Mouse (Mus musculus) adrenal gland, postnatal 25 days (tissue): Measurements from ENCODE around the gene Rnf150. TPM values are rescaled to one million over a fixed set of nuclear protein-coding genes. Genes with fewer than 3 reads are reported as not detected.
A peak's percentile ranks its signal among the peaks of the same experiment; 100 is the strongest.

Experiments used
- DNase-seq: peaks from one replicate; pipeline ENCODE4 v3.0.0; 2021; ENCODE audit warnings: mixed read lengths
- long read RNA-seq: library from polyadenylated mRNA; stranded (forward); transcript quantifications from one replicate; pipeline ENCODE4 v2.0.0, GENCODE M21; 2021
- total RNA-seq: library from RNA; stranded (reverse); gene quantifications from 2 replicates; pipeline ENCODE4 v1.2.3, GENCODE M21; 2021

Rnf150 gene
- total RNA-seq: 14.4 and 16.6 TPM in 2 replicates
- long read RNA-seq, full-length matches to known transcripts: 1 of 1 reads
- long read RNA-seq, partial matches to known transcripts: 0 of 1 reads
- long read RNA-seq, other reads (novel, unspliced or antisense): 0 of 1 reads

DNA sequence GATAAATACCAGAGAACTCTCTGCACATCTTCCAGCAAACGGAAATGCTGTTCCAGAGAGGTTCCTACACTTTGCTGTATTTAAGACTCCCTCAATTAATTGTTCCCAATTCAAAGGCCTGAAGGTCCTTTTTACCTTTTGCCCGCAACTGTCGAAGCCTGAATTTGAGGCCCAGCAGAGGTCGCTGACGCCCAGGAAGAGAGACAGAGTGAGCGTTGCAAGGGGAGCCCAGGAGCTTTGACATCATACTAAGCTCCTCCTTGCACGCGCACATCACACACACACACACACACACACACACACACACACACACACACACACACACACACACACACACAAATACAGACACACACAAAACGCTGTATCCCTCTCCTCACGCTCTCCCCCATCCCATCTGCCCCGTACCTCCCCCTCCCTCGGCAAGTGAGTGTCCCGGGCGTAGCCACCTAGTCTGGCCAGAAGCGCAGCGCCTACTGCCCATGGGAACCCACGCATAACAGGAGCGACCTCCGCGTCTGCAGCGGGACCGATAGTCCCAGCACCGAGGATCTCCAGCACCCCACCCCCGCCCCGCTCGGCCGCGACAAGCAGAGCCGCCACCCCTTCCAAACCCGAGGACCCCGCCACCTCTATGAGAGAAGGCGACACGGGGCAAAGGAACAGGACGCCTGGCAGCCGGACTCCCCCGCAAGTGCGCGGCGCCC is at the start of gene Rnf150:
Gene Rnf150 (plus strand): TSS at position 316 of the 704 bp plus-strand sequence.
- peak; percentile 82 for DNase-seq

DNA sequence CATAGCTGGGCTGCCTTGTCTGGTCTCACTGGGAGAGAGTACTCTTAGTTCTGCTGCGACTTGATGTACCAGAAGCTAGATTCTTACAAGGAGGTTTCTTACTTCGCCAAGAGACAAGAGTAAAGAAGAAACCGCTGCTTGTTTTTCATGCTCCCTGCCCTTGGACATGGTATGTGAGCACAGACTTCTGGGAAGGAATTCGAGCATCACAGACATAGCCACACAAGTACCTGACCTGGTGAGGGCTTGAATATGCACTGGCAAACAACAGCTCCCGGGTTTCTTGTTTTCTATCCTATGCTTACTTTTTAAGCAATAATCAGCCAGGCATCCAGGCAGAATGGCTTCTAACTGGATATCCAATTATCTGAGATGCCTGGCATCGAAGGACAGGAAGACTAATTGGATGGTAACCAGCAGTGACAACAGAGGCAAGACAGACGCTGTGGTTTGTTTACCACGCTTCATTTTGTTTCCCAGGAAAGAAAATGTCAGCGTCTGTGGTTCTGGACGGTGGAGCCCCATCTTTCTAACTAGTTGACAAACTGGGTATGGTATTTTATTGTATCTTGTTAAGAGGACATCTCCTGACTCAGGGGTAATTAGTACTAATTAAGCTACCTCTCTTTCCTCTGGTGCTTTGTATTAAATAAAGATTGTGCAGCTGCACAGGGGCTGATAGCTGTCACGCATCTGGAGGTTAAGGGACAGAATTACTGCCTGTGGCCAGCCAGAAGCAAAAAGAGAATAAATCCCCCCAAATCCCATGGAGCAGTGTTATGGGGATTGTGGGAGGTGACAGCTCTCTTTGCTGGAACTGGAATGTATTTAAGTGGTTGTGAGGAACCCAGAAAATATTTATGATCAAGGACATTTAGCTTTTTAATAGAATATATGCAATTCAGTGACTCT is 36.8 kb upstream of the Rnf150 start:
- DNase-seq: no peak

DNA sequence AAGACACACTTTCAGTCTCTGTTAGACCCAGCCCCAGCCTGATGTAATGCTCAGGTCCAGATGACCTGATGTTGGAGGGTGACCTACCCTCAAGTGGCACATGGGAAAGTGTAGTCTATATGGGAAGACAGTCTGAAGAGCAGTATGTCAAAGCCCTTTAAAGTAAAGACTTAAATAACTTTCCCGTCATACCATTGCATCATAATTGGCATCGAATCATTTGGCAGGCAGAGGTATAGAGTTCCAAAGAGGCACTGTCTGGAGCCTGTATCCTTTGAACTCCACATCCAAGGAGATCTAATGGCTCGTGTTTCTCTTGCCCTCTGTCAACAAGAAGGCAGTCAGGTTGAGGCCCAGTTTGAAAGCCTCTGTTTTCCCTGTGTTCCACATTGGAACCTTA is 22.7 kb upstream of the Rnf150 start:
- no peak for DNase-seq

DNA sequence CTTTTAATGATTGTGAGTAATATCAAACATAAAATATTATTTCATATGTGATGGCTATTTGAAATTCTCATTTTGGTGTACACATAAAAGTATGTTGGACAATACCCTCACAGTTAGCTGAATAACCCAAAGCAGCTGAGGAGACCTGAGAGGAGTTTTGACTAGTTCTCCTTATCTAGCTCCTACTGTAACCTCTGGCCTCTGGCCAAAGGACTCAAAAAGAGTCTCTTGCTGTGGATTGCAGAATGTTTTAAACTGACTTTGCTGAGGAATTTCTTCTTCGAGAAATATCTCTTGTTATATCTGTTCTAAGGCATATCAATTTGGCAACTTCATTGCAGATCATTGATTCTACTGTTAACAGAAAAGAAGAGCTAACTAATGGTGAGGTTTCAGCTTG is 22.2 kb upstream of the Rnf150 start:
- no peak for DNase-seq

DNA sequence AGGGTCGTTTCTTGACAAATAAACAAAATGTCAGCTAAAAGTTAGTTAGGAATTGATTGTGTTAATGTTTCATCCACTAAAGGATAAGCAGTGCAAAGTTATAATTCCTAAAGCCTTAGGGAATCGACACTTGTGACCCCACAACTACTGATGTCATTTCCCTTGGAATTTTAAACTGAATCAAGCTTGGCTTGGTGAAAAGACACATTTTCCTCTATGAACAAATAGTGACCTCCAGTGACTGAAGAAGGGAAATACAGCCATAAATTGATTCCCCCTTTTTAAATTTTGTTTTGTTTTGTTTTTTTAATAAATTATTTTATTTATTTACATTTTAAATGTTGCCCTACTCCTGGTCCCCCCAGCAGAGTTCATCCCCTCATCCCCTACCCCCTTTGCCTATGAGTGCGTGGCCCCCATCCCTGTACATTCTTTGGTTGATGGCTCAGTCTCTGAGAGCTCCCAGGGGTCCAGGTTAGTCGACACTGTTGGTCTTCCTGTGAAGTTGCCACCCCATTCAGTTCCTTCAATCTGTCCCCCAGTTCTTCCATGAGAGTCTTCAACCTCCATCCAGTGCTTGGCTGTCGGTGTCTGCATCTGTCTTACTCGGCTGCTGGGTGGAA is 21.5 kb upstream of the Rnf150 start:
- DNase-seq: no peak

DNA sequence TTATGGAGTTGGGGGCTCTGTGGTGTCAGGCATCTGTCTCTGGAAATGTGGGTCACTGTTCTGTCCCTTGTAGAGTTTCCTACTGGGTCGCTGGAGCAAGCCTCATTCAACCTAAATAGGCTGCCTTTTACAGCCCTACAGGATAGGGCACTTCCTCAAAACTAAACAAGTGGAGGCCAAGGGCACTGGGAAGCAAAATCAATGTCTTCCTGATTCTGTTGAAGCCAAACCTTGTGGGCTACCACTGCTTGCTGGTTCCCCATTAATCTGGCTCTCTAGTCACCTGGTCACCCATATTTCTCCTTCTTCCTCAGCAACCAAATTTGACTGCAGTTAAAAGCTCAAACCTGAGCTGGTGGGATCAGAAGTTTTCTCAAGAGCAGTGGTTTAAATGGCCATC is 19.5 kb upstream of the Rnf150 start:
- DNase-seq: no peak

DNA sequence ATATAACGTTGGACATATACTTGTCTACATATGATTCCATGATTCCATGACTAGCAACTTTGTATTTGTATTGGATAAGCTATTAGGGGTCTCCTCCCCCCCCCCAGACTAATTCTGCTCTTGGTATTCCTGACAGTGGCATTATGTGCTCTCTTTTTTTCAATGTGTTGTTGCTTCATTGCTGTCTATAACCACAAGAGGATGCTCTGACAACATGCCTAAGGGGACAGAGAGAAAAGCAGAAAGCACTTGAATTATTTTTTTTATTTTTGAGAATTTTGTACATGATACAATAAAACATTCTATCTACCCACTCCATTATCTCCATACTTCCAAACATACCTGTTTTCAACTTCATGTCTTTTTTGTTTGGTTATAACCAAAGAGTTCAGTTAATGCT is 18.7 kb upstream of the Rnf150 start:
- no peak for DNase-seq

DNA sequence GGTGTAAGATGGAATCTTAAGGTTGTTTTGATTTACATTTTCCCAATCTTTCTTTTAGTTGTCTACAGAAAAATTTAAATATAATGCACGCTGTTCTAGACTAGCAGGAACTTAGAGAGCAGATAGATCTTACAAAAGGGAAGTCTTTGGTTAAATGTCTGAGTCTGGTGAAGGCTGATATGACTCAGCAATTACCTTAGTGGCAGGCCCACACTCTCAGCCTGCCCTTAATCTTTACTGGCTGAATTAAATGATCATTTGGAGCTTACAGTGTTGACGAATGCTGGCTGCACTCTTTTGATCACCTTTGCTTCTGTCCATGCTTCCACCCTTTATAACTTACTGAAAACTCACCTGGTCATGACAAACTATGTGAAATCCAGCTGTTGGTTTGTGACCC is 17.1 kb upstream of the Rnf150 start:
- no peak for DNase-seq

DNA sequence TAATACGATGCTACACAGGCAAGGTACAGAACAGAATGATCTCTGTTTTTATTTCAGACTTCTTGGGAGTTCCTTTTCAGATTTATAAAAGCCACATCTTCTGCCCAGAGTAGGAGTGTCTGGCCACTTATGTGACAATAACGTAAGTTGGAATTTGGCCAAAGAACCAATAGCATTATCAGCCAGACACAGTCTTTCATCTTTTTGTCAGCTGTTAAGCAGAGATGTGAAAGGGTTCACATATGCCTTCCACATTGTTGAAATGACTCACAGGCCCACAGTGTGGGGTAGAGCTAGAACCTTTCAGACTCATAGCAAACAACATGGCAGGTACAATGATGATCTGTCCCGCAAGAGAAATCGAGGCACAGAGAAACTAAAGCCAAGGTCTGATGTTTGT is 16.4 kb upstream of the Rnf150 start:
- DNase-seq: no peak

DNA sequence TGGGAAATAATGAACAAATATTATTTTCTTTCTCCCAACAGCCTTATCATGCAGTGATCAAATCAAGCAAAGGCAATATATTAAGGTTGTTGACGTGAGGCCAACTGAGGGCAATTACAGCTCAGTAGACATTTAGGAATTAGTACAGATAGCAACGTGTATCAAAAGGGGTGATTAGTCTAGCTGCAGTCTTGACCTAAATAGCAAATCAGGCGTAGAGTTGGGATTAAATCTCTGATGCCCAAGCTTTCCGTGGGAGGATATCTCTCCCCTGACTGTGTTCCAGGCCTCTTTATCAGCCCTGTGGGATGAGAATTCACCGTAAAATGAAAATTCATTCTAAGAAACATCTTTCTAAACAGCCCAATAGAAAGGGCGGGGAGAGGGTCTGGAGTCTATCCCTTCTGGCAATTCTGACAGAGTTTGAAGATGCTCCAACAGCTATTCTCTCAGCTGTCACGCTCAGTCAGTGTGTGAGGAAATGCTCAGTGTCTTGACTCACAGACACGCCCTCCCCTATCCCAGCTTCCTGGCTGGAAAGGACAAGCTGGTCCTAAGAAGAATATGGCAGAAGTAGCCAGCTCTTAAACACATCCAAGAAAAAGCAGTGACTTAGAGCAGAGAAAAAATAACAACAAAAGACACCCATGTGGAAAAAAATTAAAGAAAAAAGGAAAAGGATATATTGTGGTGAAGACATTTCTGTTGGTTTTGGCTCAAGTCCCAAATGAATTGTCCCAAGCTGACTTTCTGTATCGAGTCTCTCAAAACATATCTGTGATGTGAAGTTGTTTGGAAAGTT is 4.4 kb upstream of the Rnf150 start:
- no peak for DNase-seq

DNA sequence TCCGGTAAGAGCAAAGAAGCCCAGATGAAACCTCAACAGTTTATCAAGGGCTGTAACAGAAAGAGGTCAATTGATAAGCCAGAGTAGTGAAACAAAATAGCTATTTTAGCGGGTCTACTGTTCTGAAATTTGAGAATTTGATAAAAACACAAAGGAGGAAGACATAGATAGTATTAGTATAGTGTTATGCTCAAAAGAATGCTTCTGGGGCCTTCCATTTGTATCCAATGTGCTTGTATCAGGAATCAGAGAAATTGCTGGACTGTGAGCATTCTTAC is 3.9 kb upstream of the Rnf150 start:
- DNase-seq: no peak

DNA sequence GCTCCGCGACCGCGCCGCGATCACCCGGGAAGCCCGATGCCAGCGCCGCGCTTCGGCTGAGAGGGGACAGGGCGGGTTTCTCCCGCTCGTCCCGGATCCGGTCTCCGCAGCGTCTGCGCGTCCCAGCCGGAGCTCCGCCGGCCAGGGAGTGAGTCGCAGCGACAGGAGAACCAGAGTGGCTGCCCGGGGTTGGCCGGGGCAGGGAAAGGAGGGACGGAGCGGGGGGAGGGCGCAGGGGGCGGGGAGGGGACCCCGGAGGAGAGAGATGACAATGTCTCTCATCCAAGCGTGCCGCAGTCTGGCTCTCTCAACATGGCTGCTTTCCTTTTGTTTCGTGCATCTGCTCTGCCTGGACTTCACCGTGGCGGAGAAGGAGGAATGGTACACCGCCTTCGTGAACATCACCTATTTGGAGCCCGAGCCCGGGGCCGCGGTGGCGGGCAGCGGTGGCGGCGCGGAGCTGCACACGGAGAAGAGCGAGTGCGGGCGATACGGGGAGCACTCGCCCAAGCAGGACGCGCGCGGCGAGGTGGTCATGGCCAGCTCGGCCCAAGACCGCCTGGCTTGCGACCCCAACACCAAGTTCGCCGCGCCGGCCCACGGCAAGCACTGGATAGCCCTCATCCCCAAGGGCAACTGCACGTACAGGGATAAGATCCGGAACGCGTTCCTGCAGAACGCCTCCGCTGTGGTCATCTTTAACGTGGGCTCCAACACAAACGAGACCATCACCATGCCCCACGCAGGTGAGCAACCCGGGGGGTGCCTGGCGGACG is 777 bp downstream of the Rnf150 start:
- peak; percentile 74 for DNase-seq

DNA sequence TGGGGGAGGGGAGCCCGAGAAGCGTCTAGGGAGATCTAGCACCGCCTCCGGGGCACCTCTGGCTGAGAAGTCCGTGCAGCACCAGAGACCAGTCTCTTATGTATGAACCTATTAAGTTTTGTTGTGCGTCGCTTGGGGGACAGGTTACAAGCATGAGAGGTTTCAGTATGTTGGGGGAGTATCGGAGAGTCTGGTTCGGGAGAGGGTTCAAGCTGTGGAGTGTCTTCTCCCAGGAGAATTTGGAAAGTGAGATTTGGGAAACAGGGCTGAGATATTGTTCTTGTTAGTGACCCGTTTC is 1.3 kb downstream of the Rnf150 start:
- DNase-seq: peak; percentile 59

DNA sequence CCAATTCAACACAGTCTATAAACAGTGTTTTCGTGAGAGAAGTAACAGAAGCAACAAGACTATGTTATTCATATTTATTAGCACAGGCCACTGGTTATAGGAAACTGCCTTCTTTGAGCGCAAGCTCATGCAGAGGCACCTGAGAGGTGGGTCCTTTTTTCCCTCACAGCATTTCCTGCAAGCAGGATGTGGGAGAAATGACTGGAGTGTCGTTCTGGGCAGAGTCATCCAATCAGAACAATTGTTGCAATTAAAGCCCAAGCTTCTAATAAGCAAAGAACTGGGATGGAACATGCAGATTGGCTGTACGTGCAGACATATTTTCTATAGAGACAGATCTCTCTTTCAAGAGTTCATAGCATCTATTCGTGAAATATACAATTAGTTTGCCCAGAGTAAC is 2.1 kb downstream of the Rnf150 start:
- DNase-seq: no peak

DNA sequence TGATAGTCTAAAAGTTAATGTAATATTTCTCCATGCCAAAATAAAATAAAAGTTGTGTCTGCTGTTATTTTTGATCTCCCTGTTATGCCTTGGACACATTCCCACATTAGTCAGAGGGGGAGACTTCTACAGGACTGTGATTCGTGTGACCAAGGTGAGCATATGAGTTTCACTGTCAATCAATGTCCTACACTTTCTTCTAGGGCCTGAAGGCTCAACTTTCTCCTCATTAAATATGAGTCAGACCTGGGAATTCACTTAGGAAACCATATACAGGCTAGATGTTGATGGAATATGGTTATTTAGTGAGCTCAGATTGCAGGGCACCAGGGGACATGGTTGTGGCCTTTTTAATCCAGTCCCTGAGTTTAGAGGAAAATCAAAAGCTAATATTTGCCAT is 3.1 kb downstream of the Rnf150 start:
- no peak for DNase-seq

DNA sequence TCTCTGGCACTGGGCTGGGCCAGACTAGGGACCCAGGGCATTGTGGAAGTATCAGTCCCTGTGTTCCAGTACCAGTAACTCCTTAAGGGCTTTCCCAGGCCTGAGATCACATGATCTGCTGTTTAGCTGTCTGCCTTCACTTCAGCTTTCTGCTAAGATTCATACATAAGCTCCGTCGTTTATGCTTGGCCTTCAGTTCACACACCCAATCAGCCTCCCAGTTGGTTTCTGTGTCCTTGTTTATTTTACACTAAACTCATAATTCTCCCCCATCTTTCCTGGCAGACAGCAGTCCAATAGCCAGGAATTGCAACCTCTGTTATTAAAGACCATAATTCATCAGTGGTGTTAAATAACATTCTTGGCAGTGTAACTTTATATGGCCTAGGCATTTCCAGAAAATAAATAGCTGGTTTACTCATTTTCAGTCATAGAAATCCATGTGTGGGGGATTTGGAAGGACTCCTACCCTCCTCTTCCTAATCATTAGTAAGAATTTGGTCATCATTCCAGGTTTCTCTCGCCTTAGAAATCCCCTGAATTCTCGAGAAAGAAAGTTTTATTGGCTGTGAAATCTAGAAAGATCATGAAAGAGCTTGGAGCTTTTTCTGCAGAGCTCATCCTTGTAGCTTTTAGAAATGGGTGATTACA is 7.8 kb downstream of the Rnf150 start:
- DNase-seq: no peak

DNA sequence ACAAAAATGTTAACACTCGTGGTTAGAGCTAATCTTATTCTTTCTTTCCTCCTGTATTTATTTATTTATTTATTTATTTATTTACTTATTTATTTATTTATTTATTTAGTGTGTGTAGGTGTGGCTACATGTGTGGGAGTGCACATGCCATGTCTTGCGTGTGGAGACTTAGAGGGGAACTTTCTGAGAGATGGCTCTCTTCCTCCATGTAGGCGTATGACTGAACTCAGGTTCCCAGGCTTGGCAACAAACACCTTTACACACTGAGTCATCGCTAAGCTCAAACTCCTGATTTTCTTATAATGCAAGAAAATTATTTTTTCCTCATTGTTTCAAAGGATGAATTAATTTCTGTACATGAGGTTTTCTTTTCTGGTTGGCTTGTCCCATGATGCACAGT is 8.8 kb downstream of the Rnf150 start:
- no peak for DNase-seq

DNA sequence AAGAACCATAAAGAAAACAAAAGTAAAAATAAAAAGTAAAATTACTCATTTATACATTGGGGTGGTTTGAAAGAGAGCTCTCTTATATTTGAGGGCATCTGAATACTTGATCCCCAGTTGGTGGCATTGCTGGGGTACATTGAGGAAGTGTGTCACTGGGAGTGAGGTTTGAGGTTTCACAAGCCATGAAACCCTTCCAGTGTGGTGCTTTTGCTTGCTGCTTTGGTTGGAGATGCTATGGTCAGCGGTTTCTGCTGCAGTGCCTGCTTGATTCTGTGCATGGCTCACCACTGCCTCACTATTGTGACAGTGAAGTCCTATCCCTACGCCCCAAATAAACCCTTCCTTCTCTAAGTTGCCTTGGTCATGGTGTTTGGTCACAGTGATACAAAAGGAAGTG is 10.9 kb downstream of the Rnf150 start:
- DNase-seq: no peak

DNA sequence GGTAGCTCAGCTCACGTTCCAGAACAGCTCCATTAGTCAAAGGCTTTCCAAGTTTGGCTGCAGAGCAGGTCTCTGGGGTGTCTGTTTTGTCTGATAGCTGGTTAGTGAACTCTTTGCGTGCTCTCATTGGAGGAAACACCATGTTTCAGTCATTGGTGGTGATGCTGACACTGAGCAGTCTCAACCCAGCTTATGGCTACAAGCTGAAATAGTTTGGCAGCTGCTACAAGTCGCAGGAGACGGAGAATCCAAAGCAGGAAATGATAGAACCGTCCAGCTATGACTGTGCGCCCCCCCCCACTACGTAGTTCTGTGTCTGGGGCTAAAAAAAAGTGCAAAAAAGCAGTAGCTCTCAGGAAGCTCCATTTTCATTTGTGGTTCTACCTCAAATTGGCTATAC is 12.0 kb downstream of the Rnf150 start:
- DNase-seq: no peak

DNA sequence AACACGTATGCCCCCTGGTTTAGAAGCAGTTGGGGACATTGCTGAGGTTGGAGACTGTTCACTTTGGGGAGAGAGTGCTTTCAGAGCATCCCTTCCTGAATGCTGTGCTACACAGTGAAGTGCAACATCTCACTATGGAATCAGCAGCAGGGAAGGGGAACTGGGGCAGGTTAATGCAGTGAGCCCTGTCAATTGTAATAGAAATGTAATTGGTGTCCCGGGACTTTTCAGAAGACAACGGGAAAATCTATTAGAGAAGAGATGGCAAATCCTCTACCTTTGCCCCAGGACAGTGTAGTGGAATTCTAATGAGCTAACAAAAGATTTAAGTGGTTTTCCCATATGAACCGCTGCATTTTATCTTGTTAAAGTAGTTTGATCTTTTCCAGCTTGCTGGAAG is 21.3 kb downstream of the Rnf150 start:
- no peak for DNase-seq

DNA sequence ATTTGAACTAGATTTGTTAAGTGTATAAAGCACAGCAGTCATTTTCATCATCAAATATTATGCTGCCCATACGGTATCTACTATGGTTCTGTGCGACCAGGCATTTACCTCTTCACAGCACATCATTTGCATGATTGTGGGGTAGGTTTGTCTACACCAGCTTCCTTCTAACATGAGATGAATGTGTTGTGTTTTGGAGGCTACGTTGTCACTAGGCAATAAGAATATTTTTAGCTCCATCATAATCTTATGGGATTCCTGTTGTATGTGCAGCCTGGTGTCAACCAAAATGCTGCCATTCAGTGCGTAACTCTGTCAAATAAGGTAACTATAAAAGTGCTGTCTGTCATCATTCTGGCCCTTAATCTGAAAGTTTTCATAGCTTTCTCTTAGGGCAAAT is 24.1 kb downstream of the Rnf150 start:
- DNase-seq: no peak
